Mouse (Mus musculus) megakaryocyte progenitor cell, adult 5-6 weeks (primary cell): ENCODE measurements around the gene Slc25a19. TPM values are rescaled to one million over a fixed set of nuclear protein-coding genes. Genes with fewer than 3 reads are reported as not detected.

Source experiments
- ATAC-seq: replicated peaks from 2 replicates; pipeline ENCODE4 v1.8.0; 2016; ENCODE audit warnings: mild to moderate bottlenecking, moderate TSS enrichment, inconsistent platforms; ENCODE audit not compliant: poor library complexity
- total RNA-seq, 2 experiments: library from RNA; stranded (forward) in 1 of 2; stranded (reverse) in 1 of 2; fragments of 157-497, 149-512 nt in 1 of 2; fragments of 200-1000 nt in 1 of 2; gene quantifications; 2 replicates each; pipeline versions ENCODE4 v1.2.3 to v1.2.4; 2015 to 2017

Slc25a19 gene
- total RNA-seq, 2 experiments from 2014 or later: 8.7 to 18.2 TPM

- 0 out of 2 replicates have a peak, but pooled peaks have one; percentile 17 for ATAC-seq
Observed at GRCm38 (mm10) chr11:115601174-115601573, 26.9 kb downstream of the Slc25a19 start.

GRCm38 (mm10) chr11:115600743-115601142, 27.4 kb downstream of the Slc25a19 start:
- no peak for ATAC-seq

- no peak for ATAC-seq
Observed at GRCm38 (mm10) chr11:115599722-115600121, 28.4 kb downstream of the Slc25a19 start.

GRCm38 (mm10) chr11:115598309-115598708, 29.8 kb downstream of the Slc25a19 start:
- peak; percentile 36 for ATAC-seq

- ATAC-seq: no peak
Observed at GRCm38 (mm10) chr11:115595209-115595608, 32.9 kb downstream of the Slc25a19 start.

- no peak for ATAC-seq
Observed at GRCm38 (mm10) chr11:115590526-115591075, 37.5 kb downstream of the Slc25a19 start.

- no peak for ATAC-seq
Observed at GRCm38 (mm10) chr11:115587984-115588383, 40.1 kb downstream of the Slc25a19 start.

- no peak for ATAC-seq
Observed at GRCm38 (mm10) chr11:115586403-115586802, 41.7 kb downstream of the Slc25a19 start.

GRCm38 (mm10) chr11:115585573-115586100, 42.5 kb downstream of the Slc25a19 start:
- no peak for ATAC-seq

GRCm38 (mm10) chr11:115584376-115585073, 43.6 kb downstream of the Slc25a19 start:
- ATAC-seq: no peak

- ATAC-seq: no peak
Observed at GRCm38 (mm10) chr11:115582913-115583606, 45.0 kb downstream of the Slc25a19 start.

- ATAC-seq: no peak
Observed at GRCm38 (mm10) chr11:115579080-115579479, 49.0 kb downstream of the Slc25a19 start.

GRCm38 (mm10) chr11:115564961-115565360, 63.1 kb downstream of the Slc25a19 start:
- ATAC-seq: no peak

Other genes starting within 250 kb of the Slc25a19 start
- gene Cdr2l, start 246.4 kb downstream of the Slc25a19 start, total RNA-seq (2015): 0.20 and 0.42 TPM in 2 replicates
- 0.08 and 0.34 TPM in 2 replicates for gene Cdr2l, start 246.4 kb downstream of the Slc25a19 start, total RNA-seq (2017)
- gene Mrpl58, start 224.5 kb downstream of the Slc25a19 start, total RNA-seq (2015): 83.4 and 98.3 TPM in 2 replicates
- gene Mrpl58, start 224.5 kb downstream of the Slc25a19 start, total RNA-seq (2017): 81.1 and 96.4 TPM in 2 replicates
- 703 and 731 TPM in 2 replicates for gene Atp5h, start 208.3 kb downstream of the Slc25a19 start, total RNA-seq (2015)
- gene Atp5h, start 208.3 kb downstream of the Slc25a19 start, total RNA-seq (2017): 770 and 871 TPM in 2 replicates
- 13.0 and 15.0 TPM in 2 replicates for gene Kctd2, start 208.2 kb downstream of the Slc25a19 start, total RNA-seq (2015)
- 9.0 and 17.0 TPM in 2 replicates for gene Kctd2, start 208.2 kb downstream of the Slc25a19 start, total RNA-seq (2017)
- gene Trim80, start 187.8 kb downstream of the Slc25a19 start, total RNA-seq (2015): not detected in 2 replicates
- gene Trim80, start 187.8 kb downstream of the Slc25a19 start, total RNA-seq (2017): not detected in 2 replicates
- gene Slc16a5, start 165.8 kb downstream of the Slc25a19 start, total RNA-seq (2015): not detected in 2 replicates
- not detected in 2 replicates for gene Slc16a5, start 165.8 kb downstream of the Slc25a19 start, total RNA-seq (2017)
- 4.6 and 5.5 TPM in 2 replicates for gene Armc7, start 152.6 kb downstream of the Slc25a19 start, total RNA-seq (2015)
- gene Armc7, start 152.6 kb downstream of the Slc25a19 start, total RNA-seq (2017): 5.1 and 9.0 TPM in 2 replicates
- 64.1 and 65.0 TPM in 2 replicates for gene Nt5c, start 136.4 kb downstream of the Slc25a19 start, total RNA-seq (2015)
- 105 and 112 TPM in 2 replicates for gene Nt5c, start 136.4 kb downstream of the Slc25a19 start, total RNA-seq (2017)
- 179 TPM in 2 replicates for gene Jpt1, start 113.9 kb downstream of the Slc25a19 start, total RNA-seq (2015)
- 143 and 157 TPM in 2 replicates for gene Jpt1, start 113.9 kb downstream of the Slc25a19 start, total RNA-seq (2017)
- gene Sumo2, start 92.0 kb downstream of the Slc25a19 start, total RNA-seq (2015): 682 and 726 TPM in 2 replicates
- 483 and 527 TPM in 2 replicates for gene Sumo2, start 92.0 kb downstream of the Slc25a19 start, total RNA-seq (2017)
- 131 and 149 TPM in 2 replicates for gene Nup85, start 63.9 kb downstream of the Slc25a19 start, total RNA-seq (2015)
- gene Nup85, start 63.9 kb downstream of the Slc25a19 start, total RNA-seq (2017): 131 and 147 TPM in 2 replicates
- gene Mrps7, start 24.4 kb downstream of the Slc25a19 start, total RNA-seq (2015): 56.9 and 63.7 TPM in 2 replicates
- 43.2 and 50.3 TPM in 2 replicates for gene Mrps7, start 24.4 kb downstream of the Slc25a19 start, total RNA-seq (2017)
- 27.9 and 28.3 TPM in 2 replicates for gene Gga3, start 24.2 kb downstream of the Slc25a19 start, total RNA-seq (2015)
- 17.0 and 40.0 TPM in 2 replicates for gene Gga3, start 24.2 kb downstream of the Slc25a19 start, total RNA-seq (2017)
- gene Mif4gd, start 15.3 kb downstream of the Slc25a19 start, total RNA-seq (2015): 20.4 and 27.4 TPM in 2 replicates
- 17.7 and 23.0 TPM in 2 replicates for gene Mif4gd, start 15.3 kb downstream of the Slc25a19 start, total RNA-seq (2017)
- 78.1 and 85.5 TPM in 2 replicates for gene Grb2, start 80.3 kb upstream of the Slc25a19 start, total RNA-seq (2015)
- 48.5 and 51.7 TPM in 2 replicates for gene Grb2, start 80.3 kb upstream of the Slc25a19 start, total RNA-seq (2017)
- gene Tmem94, start 137.1 kb upstream of the Slc25a19 start, total RNA-seq (2015): 18.3 and 19.0 TPM in 2 replicates
- 22.9 and 24.9 TPM in 2 replicates for gene Tmem94, start 137.1 kb upstream of the Slc25a19 start, total RNA-seq (2017)
- 2.7 and 4.3 TPM in 2 replicates for gene Caskin2, start 185.3 kb upstream of the Slc25a19 start, total RNA-seq (2015)
- 1.5 and 3.5 TPM in 2 replicates for gene Caskin2, start 185.3 kb upstream of the Slc25a19 start, total RNA-seq (2017)
- gene Tsen54, start 186.4 kb upstream of the Slc25a19 start, total RNA-seq (2015): 4.0 and 9.0 TPM in 2 replicates
- 10.9 and 15.0 TPM in 2 replicates for gene Tsen54, start 186.4 kb upstream of the Slc25a19 start, total RNA-seq (2017)
- 3.3 and 4.1 TPM in 2 replicates for gene Llgl2, start 195.8 kb upstream of the Slc25a19 start, total RNA-seq (2015)
- 3.0 and 4.8 TPM in 2 replicates for gene Llgl2, start 195.8 kb upstream of the Slc25a19 start, total RNA-seq (2017)
- gene Myo15b, start 230.1 kb upstream of the Slc25a19 start, total RNA-seq (2015): 2.6 and 5.5 TPM in 2 replicates
- gene Myo15b, start 230.1 kb upstream of the Slc25a19 start, total RNA-seq (2017): 1.6 and 5.1 TPM in 2 replicates